Mouse (Mus musculus) frontal cortex, adult 2 months (tissue): Measurements from ENCODE around the gene Acoxl. TPM values are rescaled to one million over a fixed set of nuclear protein-coding genes. Genes with fewer than 3 reads are reported as not detected.
"Not testable (repeated sequence)": the region's sequence is repeated elsewhere in the genome, so short reads cannot be mapped to it uniquely, and the experiment has no call there.

Source experiments
- DNase-seq, 2 experiments: peaks; one replicate each; pipeline ENCODE4 v3.0.0; 2022; ENCODE audit warnings: low spot score in 1 of 2; ENCODE audit errors: extremely low spot score in 1 of 2
- polyA plus RNA-seq: library from polyadenylated mRNA; depleted of rRNA; stranded (reverse); fragments of >200 nt; gene quantifications from 2 replicates; pipeline ENCODE4 v1.2.3, GENCODE M21; 2012

The Acoxl gene
- polyA plus RNA-seq, 1 experiment, result 0.06 TPM

DNA sequence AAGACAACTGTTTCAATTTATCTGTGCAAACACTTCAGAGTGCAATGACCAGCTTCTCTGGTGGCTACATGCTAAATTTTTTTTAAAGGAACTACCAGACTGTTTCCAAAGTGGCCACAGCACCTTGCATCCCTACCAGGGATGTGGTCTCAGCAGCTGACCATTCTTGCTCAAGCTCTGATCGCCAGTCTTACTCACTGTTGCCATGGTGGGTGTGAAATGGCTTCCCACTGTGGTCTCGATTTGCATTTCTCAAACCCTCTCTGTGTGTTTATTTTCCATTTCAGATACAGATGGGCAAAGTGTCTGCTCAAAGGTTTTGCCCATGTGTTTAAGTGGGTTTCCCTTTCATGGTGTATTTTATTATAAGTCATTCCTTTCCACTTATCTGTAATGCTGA lies 230.3 kb downstream of the Acoxl start:
- no peak for DNase-seq

DNA sequence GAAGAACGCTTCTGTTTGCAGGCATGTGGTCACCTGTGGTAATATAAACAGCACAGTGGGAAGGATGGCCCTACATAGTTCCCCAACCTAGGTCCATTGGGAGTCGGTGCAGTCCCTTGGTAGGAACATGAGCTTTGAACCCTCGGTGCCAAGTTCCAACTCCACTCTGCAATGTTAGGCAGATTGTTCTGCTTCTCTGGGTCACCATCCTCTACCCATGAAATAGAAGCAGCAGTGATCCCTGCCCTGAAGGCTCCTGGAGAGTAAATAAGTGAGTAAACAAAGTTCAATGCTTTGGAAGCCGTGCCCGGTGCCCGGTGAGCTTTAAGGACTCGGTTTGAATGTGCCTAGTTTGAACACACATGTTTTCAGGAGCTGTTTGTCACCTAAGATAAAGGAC lies 233.1 kb downstream of the Acoxl start:
- DNase-seq, result no peak

GRCm38 (mm10) chr2:128072944-128073343 lies 234.3 kb downstream of the Acoxl start:
- DNase-seq, result no peak

GRCm38 (mm10) chr2:128073603-128074002 lies 234.9 kb downstream of the Acoxl start:
- no peak for DNase-seq

- DNase-seq, result no peak
Measured at GRCm38 (mm10) chr2:128076936-128077335, 238.3 kb downstream of the Acoxl start.

DNA sequence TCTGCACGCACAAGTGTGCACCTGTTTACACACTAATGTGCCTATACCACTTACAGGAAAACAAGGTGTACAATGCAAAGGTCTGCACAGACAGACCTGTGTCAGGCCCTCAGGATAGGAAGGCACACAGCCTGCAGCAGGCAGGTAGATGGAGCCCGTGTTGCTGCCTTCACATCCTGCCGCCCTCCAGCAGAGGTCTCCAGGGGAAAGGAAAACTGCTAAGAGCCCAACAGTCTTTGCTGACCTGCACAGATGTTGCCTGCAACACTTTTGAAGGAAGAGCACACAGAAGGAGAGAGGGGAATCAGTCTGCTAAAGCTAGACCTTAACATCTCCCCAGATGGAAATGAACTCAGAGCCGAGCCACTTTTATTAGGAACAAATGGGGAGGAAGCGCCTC lies 240.2 kb downstream of the Acoxl start:
- DNase-seq, result no peak

DNA sequence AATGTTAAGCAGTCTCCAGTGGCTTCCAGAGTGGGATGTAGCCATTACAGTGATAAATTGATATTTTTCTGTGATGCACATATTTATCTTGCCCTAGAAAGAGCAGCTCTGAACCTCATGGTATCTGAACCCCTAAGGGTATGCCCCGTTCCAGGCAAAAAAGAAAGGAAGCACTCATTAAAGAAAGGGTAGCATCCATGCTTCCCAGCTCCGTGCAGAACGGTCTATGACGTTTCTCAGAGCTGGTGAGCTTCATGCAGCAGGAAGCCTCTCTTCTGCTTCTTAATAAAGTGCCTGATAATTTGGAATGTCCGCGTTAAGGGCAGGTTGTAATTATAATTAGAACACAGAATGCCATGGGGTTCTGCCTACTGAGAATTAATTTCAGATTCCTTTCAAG lies 240.6 kb downstream of the Acoxl start:
- no peak for DNase-seq

DNA sequence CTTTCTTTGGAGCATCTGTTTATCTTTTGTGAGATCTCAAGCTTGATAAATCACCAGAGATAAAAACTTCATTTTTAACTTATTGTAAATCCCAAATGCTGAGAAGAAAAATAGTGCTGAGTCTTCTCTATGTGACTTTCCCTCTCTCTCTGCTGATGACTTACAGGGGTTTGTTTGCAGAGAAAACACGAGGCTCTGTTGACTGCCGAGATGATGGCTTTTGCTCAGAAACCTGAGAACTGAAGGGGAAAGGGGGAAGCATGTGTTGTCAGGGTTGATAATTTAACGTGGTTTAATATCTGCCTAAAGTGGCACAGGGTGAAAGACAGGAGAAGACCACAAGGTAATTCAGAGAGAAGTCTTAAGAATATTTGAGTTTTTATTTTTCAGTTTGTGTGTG lies 245.2 kb downstream of the Acoxl start:
- DNase-seq, result no peak

DNA sequence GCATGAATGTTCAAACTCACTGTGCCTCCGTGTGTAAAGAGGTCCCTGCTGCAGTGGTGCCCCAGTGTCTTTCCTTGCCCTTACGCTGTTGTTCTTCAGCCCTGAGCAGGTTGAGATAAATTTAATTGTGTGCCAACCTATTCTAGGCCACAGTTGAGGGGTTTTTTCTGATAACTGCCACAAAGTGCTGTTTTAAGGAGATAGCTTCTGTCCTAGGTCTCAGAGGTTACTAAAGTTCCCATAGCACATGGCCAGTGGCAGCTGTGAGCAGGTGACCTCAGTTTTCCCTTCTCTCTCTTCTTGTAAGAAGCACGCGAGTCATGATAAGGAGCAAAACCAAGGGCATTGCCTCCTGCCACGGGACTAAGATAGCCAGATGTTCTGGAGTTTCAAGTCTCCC lies 245.9 kb downstream of the Acoxl start:
- no peak for DNase-seq

DNA sequence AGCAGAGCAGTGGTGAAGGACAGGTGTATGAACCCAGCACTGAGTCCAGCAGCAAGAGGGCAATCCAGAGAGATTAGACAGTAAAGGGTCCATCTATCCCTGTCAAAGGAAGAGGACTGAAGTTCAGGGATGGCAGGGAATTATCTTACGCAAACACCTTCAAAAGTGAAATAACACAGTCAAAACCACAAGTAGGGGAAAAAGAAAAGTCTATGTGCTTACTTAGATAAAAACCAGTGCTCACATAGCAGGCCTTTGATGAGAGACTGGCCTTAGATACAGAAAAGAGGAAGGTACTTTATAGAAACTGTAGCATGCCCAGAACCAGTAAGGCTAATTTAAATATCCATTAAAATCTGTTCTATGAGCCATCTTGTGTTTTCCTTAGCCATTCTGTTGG lies 246.8 kb downstream of the Acoxl start:
- no peak for DNase-seq

DNA sequence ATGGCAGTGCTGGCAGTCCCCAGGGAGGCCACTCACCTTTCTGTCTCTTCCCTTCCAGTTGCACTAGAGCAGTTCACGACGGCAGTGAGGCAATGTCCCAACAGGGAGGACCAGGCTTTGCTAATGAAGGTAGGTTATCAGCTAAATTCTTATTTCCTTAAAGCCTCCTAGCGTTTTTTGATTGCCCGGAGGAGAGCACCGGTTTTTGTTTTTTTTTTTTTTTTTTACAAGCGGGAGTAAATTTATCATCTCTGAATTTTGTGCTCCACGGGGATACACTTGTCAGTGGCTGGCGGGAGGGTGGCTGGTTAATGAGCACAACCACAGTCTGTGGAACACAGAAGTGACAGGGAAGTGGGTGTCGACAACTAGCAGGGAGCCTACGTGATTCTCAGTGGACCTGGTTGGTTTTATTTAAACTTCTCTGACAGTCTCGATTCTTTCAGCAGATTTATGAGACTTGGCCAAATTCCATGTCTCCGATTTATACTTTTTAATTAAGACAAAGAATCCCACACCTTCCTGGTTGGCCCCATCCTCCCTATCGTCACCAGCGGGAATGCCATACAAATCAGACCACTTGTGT lies 247.7 kb downstream of the Acoxl start:
- DNase-seq, result peak; percentile 19 to 30

DNA sequence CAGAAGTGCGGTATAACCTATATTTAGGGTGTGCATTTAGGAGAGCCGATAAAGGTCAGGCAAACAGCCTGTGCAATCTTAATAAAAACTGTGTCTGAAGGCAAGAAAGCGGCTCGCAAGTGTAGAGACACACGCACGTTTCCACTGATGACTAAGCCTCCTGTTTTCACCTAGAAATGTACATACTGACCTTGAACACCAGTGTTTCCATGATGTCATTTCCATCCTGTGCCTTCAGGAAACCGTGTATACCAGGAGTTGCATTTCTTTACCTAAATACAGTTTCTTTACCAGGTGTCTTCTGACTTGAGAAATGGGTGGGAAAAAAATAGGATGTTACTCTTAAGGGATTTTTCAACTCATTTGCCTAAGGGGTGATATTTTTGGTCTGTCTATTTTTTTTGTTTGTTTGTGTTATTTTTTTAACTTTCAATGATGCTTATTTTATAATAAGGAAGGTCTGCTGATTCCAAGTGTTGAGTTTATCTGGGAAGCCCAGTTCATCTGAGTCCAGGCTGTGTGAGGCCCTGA lies 248.4 kb downstream of the Acoxl start:
- DNase-seq, result no peak

DNA sequence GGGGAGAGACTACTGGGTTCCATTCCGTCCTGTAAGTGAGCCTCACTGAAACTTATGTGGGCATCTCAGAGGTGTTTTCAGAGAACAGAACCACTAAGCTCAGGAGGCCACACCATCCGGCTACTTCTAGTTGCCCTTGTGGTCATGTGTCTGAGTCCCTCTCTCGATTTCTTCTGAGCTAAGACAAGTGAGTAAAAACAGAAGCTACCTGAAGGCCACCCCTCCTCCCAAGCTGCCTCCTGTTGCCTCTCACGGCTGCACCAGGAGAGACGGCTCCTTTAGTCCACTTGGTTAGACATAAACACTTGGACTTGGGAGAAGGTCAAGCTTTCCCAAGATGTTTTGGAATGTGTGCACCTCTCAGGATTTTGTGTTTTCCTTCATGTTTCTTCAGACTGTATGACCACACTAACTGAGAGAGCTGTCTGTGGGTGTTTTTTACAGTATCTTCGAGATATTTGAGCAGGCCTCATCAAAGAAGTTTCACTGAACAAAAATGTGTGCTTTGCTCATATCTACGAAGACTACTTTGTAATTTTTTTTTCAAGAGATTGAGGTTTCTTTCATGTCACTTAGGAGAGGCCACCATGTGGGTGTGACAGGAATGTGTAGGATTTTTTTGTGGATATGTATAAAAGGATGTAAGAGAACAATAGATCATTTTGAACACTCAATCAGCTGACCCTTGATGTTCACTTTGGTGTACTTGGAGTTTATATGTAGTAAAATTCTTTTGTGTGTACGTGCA lies 249.3 kb downstream of the Acoxl start:
- DNase-seq, result no peak

- DNase-seq, result no peak
Measured at GRCm38 (mm10) chr2:128090283-128090885, 251.7 kb downstream of the Acoxl start.

- no peak for DNase-seq
Measured at GRCm38 (mm10) chr2:128091431-128092369, 253.0 kb downstream of the Acoxl start.

GRCm38 (mm10) chr2:128092451-128092850 lies 253.8 kb downstream of the Acoxl start:
- no peak for DNase-seq

DNA sequence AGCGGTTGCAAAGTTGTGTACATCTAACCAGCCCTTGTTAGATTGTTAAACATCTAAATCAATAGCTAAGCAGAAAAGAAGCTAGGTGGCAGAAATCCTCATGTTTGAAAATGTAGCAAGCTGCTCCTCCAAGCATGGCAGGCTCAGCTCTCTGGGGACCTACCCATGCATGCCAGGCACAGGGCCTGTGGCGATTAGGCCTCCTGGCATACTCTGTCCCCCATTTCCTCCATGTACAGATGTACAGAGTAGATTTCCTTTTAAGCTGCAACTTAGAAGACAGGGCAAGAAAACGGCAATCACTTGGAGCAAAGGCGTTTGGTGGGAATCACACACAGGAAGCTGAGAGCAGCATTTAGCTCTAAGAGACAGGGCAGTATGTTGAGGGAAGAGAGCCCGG lies 255.5 kb downstream of the Acoxl start:
- no peak for DNase-seq

DNA sequence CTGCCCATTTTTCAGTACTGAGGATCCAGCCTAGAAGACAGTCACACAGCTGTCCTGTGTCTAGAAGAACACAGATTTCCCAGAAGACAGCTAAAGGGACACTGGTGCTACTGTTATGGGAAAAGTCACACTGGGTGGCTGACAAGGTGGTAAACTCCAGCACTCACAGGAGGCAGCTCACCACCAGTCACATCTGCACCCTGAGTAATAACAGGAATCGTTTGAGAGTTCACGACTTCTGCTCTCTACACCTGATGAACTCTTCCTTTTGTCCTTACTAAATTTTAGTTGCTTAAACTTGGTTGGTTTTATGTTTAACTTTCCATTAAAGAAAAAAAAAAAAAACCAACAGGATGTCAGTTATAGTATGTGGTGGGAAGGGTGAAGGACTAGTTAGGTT lies 255.9 kb downstream of the Acoxl start:
- no peak for DNase-seq

DNA sequence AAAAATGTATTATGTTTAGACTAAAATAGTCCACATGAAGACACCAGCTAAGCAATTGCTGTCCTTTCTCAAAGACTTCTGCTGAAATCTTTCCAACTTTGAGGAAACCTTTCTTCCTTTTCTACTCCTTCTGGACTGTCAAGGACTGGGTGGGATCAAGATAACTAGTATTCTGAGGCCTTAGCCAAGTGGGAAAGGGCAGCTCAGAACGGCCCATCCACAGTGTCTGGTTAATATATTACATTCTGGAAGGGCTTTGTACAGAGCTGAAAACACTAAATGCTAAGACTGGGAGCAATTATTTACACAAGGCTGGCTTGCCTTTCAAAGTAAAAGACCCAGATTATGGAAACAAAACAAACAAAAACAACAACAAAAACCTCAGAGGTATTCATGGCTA lies 256.6 kb downstream of the Acoxl start:
- DNase-seq, result no peak

GRCm38 (mm10) chr2:128096070-128096469 lies 257.4 kb downstream of the Acoxl start:
- no peak for DNase-seq

DNA sequence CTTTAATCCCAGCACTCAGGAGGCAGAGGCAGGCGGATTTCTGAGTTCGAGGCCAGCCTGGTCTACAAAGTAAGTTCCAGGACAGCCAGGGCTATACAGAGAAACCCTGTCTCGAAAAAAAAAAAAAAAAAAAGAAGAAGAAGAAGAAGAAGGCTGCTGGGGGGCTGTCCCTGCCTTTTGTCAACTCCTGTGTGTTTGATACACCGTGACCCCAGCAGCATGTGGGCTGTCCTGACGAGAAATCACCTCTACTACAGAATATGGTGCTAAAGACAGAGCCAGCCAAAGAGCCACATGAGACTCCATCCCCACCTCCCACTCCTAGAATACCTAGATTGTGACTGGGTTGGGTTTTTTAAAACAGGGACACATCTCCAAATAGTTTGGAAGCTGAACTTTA lies 259.4 kb downstream of the Acoxl start:
- DNase-seq, result not testable (repeated sequence)
